Mouse (Mus musculus): ENCODE results near the gene Dnm3. TPM values are rescaled to one million over a fixed set of nuclear protein-coding genes. Genes with fewer than 3 reads are reported as not detected.

Dnm3 gene
- polyA plus RNA-seq, 1 experiment from 2014 or later: 3.6 TPM

GRCm38 (mm10) chr1:162147554-162147953 is 330.3 kb downstream of the Dnm3 start:
- no peak for DNase-seq (ENCODE audit: low spot score)
- no peaks in the 10 kb centered on the region for H3K27me3 ChIP-seq (ENCODE audit: insufficient read depth, poor library complexity, severe bottlenecking)
- no peaks in the 10 kb centered on the region for H3K9me3 ChIP-seq
- no peak overlapping the region for H3K4me3 ChIP-seq
- H3K36me3 ChIP-seq: no peaks in the 10 kb centered on the region
- H3K4me1 ChIP-seq: peaks cover 4% of the 10 kb centered on the region; the same call in 1 of the 2 replicates
- no peak overlapping the region for H3K27ac ChIP-seq
- 90% methylated on average over 3 of the region's 3 CpGs for WGBS

- WGBS: 50% methylated on average over 5 of the region's 6 CpGs
- H3K27me3 ChIP-seq (ENCODE audit: insufficient read depth, poor library complexity, severe bottlenecking): no peaks in the 10 kb centered on the region
Measured at GRCm38 (mm10) chr1:162145748-162146147, 332.1 kb downstream of the Dnm3 start.

GRCm38 (mm10) chr1:162144992-162145391 is 332.8 kb downstream of the Dnm3 start:
- H3K4me3 ChIP-seq: no peak overlapping the region
- no peaks in the 10 kb centered on the region for H3K27me3 ChIP-seq (ENCODE audit: insufficient read depth, poor library complexity, severe bottlenecking)
- no peak for DNase-seq (ENCODE audit: low spot score)
- H3K27ac ChIP-seq: 0 out of 2 replicates have a peak overlapping the region, but pooled peaks have one; percentile 42
- no peaks in the 10 kb centered on the region for H3K9me3 ChIP-seq
- peaks cover 4% of the 10 kb centered on the region; the same call in 1 of the 2 replicates for H3K4me1 ChIP-seq
- H3K36me3 ChIP-seq: no peaks in the 10 kb centered on the region
- WGBS: 100% methylated on average over 1 of the region's 1 CpGs

More at GRCm38 (mm10) chr1:162145748-162146147, 332.1 kb downstream of the Dnm3 start:
- H3K4me1 ChIP-seq: peaks cover 4% of the 10 kb centered on the region; the same call in 1 of the 2 replicates
- no peak overlapping the region for H3K4me3 ChIP-seq
- no peaks in the 10 kb centered on the region for H3K36me3 ChIP-seq
- no peaks in the 10 kb centered on the region for H3K9me3 ChIP-seq
- H3K27ac ChIP-seq: no peak overlapping the region
- DNase-seq (ENCODE audit: low spot score): no peak

GRCm38 (mm10) chr1:162143974-162144912 is 333.6 kb downstream of the Dnm3 start:
- Histone ChIP-seq H3K36me3 (no peaks in the 10 kb centered on the region), H3K4me1 (peaks cover 4% of the 10 kb centered on the region; the same call in 1 of the 2 replicates), H3K27me3 (ENCODE audit: insufficient read depth, poor library complexity, severe bottlenecking) (no peaks in the 10 kb centered on the region), H3K9me3 (no peaks in the 10 kb centered on the region), H3K4me3 (no peak overlapping the region), H3K27ac (0 out of 2 replicates have a peak overlapping the region, but pooled peaks have one; percentile 10)
- no peak for DNase-seq (ENCODE audit: low spot score)
- WGBS: 67% methylated on average over 6 of the region's 6 CpGs

GRCm38 (mm10) chr1:162142285-162142684 is 335.5 kb downstream of the Dnm3 start:
- Histone ChIP-seq H3K27ac (no peak overlapping the region), H3K36me3 (no peaks in the 10 kb centered on the region), H3K4me1 (peaks cover 4% of the 10 kb centered on the region; the same call in 1 of the 2 replicates), H3K9me3 (no peaks in the 10 kb centered on the region), H3K4me3 (no peak overlapping the region), H3K27me3 (ENCODE audit: insufficient read depth, poor library complexity, severe bottlenecking) (no peaks in the 10 kb centered on the region)
- no peak for DNase-seq (ENCODE audit: low spot score)
- 82% methylated on average over 7 of the region's 7 CpGs for WGBS

- Histone ChIP-seq H3K4me1 (0 out of 2 replicates have a peak, but pooled peaks cover 3% of the 10 kb centered on the region), H3K27ac (no peak overlapping the region), H3K9me3 (no peaks in the 10 kb centered on the region), H3K4me3 (no peak overlapping the region), H3K27me3 (ENCODE audit: insufficient read depth, poor library complexity, severe bottlenecking) (no peaks in the 10 kb centered on the region), H3K36me3 (no peaks in the 10 kb centered on the region)
- WGBS: 59% methylated on average over 4 of the region's 4 CpGs
- DNase-seq (ENCODE audit: low spot score): no peak
Measured at GRCm38 (mm10) chr1:162136328-162136727, 341.5 kb downstream of the Dnm3 start.

- Histone ChIP-seq H3K4me1 (peaks cover 6% of the 10 kb centered on the region; the same call in 1 of the 2 replicates), H3K9me3 (no peaks in the 10 kb centered on the region), H3K4me3 (no peak overlapping the region), H3K27me3 (ENCODE audit: insufficient read depth, poor library complexity, severe bottlenecking) (no peaks in the 10 kb centered on the region), H3K36me3 (no peaks in the 10 kb centered on the region), H3K27ac (no peak overlapping the region)
- DNase-seq (ENCODE audit: low spot score): no peak
- WGBS: 83% methylated on average over 11 of the region's 11 CpGs
Measured at GRCm38 (mm10) chr1:162135451-162136213, 342.2 kb downstream of the Dnm3 start.

- Histone ChIP-seq H3K9me3 (no peaks in the 10 kb centered on the region), H3K27me3 (ENCODE audit: insufficient read depth, poor library complexity, severe bottlenecking) (no peaks in the 10 kb centered on the region), H3K36me3 (no peaks in the 10 kb centered on the region), H3K4me3 (no peak overlapping the region), H3K4me1 (peaks cover 6% of the 10 kb centered on the region; the same call in 1 of the 2 replicates), H3K27ac (no peak overlapping the region)
- no peak for DNase-seq (ENCODE audit: low spot score)
- WGBS: 49% methylated on average over 3 of the region's 3 CpGs
Measured at GRCm38 (mm10) chr1:162134651-162135066, 343.2 kb downstream of the Dnm3 start.

- Histone ChIP-seq H3K36me3 (no peaks in the 10 kb centered on the region), H3K27me3 (ENCODE audit: insufficient read depth, poor library complexity, severe bottlenecking) (no peaks in the 10 kb centered on the region), H3K4me1 (peaks cover 6% of the 10 kb centered on the region; the same call in 1 of the 2 replicates), H3K27ac (no peak overlapping the region), H3K9me3 (no peaks in the 10 kb centered on the region), H3K4me3 (no peak overlapping the region)
- no peak for DNase-seq (ENCODE audit: low spot score)
- 90% methylated on average over 8 of the region's 8 CpGs for WGBS
Measured at GRCm38 (mm10) chr1:162132908-162133641, 344.8 kb downstream of the Dnm3 start.

- DNase-seq (ENCODE audit: low spot score): no peak
- peak overlapping the region; percentile 42; the same call in 1 of the 2 replicates for H3K27ac ChIP-seq
Measured at GRCm38 (mm10) chr1:162126856-162127792, 350.7 kb downstream of the Dnm3 start.

GRCm38 (mm10) chr1:162124396-162124795 is 353.4 kb downstream of the Dnm3 start:
- Histone ChIP-seq H3K36me3 (no peaks in the 10 kb centered on the region), H3K4me3 (no peak overlapping the region), H3K9me3 (no peaks in the 10 kb centered on the region), H3K4me1 (0 out of 2 replicates have a peak, but pooled peaks cover 5% of the 10 kb centered on the region), H3K27me3 (ENCODE audit: insufficient read depth, poor library complexity, severe bottlenecking) (no peaks in the 10 kb centered on the region), H3K27ac (no peak overlapping the region)
- no peak for DNase-seq (ENCODE audit: low spot score)
- 67% methylated on average over 3 of the region's 3 CpGs for WGBS

More at GRCm38 (mm10) chr1:162126856-162127792, 350.7 kb downstream of the Dnm3 start:
- 69% methylated on average over 8 of the region's 8 CpGs for WGBS
- Histone ChIP-seq H3K27me3 (ENCODE audit: insufficient read depth, poor library complexity, severe bottlenecking) (no peaks in the 10 kb centered on the region), H3K9me3 (no peaks in the 10 kb centered on the region), H3K36me3 (no peaks in the 10 kb centered on the region), H3K4me1 (peaks cover 8% of the 10 kb centered on the region; the same call in 1 of the 2 replicates), H3K4me3 (no peak overlapping the region)

Data from heart, embryonic 10.5 days (tissue).